Mouse (Mus musculus) forebrain, embryonic 12.5 days (tissue): ENCODE results near the gene Commd6. TPM values are rescaled to one million over a fixed set of nuclear protein-coding genes. Genes with fewer than 3 reads are reported as not detected.

Experiments used
- polyA plus RNA-seq: library from polyadenylated mRNA; unstranded; fragments of >200 nt; fragmentation: Nextera tagmentation; extraction: Ambion mirVana; gene quantifications from 2 replicates; pipeline ENCODE4 v1.2.1, GENCODE M21; 2016

The Commd6 gene
- polyA plus RNA-seq, 1 experiment from 2014 or later, result 101 TPM

Other genes starting within 250 kb of the Commd6 start
- 7.4 and 7.7 TPM in 2 replicates for gene Tbc1d4, start 31.5 kb downstream of the Commd6 start, polyA plus RNA-seq
- gene Uchl3, start 13.3 kb upstream of the Commd6 start, polyA plus RNA-seq, result 168 and 177 TPM in 2 replicates
- gene Gm9922, start 89.1 kb upstream of the Commd6 start, polyA plus RNA-seq, result 0.86 and 1.3 TPM in 2 replicates
- 2.3 and 2.5 TPM in 2 replicates for gene Lmo7, start 89.3 kb upstream of the Commd6 start, polyA plus RNA-seq